Mouse (Mus musculus): Measurements from ENCODE around the gene Dhx16.

The Dhx16 gene

GRCm38 (mm10) chr17:35879245-35880057, at the start of gene Dhx16:
Gene Dhx16, plus strand, starts transcription at chr17:35879819.
- DNase-seq = peak; percentile 95

DNA sequence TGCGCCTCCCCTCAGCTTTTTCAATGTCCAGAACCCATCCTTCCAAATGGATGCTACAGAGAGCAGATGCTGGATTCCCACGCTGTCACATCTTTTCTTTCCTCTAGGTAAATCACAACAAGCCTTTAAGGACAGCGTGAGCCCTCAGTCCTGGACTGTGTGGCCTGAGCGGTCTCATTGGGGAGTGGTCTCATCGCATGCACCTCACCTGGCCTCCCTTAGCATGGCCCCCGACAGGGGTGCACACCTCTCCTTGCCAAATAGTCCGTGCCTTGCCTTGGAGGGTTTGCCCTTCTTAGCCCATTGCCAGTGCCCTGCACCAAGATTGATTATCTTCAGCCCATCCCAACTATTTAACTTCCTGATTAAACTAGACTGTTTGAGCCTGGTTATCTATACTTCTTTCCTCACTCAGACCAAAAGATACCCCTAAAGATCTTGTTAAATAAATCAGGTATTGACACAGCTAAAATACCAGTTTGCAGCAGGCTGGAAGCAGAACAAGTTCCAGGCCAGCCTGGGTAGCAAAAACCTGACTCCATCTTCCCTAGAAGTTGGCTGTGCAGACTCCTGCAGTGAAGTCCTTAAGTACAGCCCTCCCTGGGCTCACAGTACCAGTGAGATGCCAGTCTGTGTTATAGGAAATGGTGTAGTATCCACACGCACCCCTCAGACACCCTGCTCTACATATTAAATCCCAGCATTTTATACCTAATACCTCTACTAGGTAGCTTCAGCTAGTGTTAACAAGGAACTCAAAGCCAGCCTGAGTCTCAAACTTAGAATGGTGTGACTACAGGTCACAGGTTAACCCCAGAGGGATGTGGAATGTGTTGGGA, 47.0 kb upstream of the Dhx16 start:
- no peak for DNase-seq

DNA sequence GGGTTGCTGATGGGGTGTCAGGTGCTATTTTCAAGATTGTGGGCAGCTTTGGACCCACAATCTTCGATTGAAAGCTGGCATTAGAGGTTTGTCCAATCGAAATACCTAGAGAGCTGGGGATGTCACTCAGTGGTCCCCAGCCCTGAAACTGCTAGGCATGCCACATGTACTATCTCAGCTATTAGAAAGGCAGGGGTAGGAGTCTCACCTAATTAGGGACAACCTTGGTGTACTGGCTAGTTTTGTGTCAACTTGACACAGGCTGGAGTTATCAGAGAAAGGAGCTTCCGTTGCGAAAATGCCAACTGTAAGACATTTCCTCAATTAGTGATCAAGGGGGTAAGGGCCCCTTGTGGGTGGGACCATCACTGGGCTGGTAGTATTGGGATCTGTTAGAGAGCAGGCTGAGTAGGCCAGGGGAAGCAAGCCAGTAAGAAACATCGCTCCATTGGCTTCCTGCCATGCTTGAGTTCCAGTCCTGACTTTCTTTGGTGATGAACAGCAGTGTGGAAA, 46.3 kb upstream of the Dhx16 start:
- no peak for DNase-seq

GRCm38 (mm10) chr17:35833894-35834293, 45.7 kb upstream of the Dhx16 start:
- DNase-seq = no peak

- peak; percentile 16 for DNase-seq
Observed at GRCm38 (mm10) chr17:35834696-35835422, 44.8 kb upstream of the Dhx16 start.

DNA sequence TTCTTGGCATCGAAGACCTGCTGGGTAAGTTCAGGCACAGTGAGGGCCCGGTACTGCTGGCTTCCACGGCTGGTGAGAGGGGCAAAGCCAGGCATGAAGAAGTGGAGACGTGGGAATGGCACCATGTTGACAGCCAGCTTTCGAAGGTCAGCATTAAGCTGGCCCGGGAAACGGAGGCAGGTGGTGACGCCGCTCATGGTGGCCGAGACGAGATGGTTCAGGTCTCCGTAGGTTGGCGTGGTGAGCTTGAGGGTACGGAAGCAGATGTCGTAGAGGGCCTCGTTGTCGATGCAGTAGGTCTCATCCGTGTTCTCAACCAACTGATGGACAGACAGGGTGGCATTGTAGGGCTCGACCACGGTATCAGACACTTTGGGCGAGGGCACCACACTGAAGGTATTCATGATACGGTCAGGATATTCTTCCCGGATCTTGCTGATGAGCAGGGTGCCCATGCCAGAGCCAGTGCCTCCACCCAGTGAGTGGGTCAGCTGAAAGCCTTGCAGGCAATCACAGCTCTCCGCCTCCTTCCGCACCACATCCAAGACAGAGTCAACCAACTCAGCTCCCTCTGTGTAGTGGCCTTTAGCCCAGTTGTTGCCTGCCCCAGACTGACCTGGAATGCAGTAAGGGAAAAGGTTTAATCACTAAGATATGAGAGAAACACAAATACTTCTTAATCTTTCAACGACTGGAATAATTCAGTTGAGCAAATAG, 44.0 kb upstream of the Dhx16 start:
- peak; percentile 33 for DNase-seq

DNA sequence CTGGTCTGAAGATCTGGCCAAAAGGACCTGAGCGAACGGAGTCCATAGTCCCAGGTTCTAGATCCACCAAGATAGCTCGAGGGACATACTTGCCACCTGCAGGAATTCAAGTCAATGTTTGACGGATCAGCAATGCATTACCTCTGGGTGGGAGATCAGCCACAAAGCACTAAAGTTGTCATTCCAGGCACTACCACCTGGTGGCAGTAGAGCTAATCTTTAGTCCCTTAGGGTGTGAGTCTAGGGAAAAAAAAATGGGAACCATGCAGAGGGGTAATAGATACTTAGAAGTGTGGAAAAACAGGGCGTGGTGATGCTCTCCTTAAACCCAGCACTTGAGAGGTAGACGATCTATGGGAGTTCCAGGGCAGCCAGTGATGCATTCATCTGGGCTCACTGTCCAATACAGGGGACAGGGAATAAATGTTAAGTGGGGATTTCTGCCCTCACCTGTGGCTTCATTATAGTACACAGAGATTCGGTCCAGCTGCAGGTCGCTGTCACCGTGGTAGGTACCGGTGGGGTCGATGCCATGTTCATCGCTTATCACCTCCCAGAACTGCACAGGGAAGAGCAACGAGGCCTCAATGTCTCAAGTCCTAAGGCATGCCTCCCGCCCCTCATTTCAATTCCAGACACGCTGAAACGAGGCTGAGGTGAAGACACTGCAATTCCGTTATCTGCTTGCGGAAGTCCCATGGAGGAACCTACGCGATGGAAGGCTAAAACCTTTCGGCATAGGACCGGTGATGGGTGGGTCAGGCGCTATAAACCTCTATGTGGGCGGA, 43.2 kb upstream of the Dhx16 start:
- DNase-seq = peak; percentile 91

- peak; percentile 83 for DNase-seq
Observed at GRCm38 (mm10) chr17:35836991-35837422, 42.6 kb upstream of the Dhx16 start.

GRCm38 (mm10) chr17:35837487-35837886, 42.1 kb upstream of the Dhx16 start:
- peak; percentile 45 for DNase-seq

DNA sequence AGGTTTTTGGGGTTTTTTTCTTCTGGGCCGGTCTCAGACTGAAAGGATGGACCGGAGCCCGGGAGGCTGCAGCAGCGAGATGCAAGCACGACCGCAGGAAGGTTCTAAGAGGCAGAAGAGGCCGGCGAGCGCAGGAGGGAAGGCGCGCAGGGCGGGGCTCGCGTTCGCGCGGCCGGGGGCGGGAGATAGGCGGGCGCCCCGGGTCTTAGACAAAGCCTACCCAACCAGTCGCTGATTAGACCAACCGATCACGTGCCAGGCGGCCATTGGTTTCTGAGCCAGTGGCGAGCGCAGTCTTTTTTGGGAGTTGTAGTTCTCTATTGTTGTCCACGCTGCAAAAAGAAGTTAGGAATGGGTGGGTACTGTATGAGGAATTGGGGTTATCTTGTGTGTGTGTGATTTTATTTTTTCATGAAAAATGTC, 41.5 kb upstream of the Dhx16 start, which contains the start of gene Tubb5:
Tubb5 (minus strand) TSS at position 185 of the 423 bp plus-strand sequence.
- DNase-seq = peak; percentile 96

GRCm38 (mm10) chr17:35838570-35838969, 41.0 kb upstream of the Dhx16 start:
- DNase-seq = peak; percentile 6

- peak; percentile 4 for DNase-seq
Observed at GRCm38 (mm10) chr17:35839002-35839401, 40.6 kb upstream of the Dhx16 start.

- DNase-seq = no peak
Observed at GRCm38 (mm10) chr17:35840561-35840960, 39.1 kb upstream of the Dhx16 start.

DNA sequence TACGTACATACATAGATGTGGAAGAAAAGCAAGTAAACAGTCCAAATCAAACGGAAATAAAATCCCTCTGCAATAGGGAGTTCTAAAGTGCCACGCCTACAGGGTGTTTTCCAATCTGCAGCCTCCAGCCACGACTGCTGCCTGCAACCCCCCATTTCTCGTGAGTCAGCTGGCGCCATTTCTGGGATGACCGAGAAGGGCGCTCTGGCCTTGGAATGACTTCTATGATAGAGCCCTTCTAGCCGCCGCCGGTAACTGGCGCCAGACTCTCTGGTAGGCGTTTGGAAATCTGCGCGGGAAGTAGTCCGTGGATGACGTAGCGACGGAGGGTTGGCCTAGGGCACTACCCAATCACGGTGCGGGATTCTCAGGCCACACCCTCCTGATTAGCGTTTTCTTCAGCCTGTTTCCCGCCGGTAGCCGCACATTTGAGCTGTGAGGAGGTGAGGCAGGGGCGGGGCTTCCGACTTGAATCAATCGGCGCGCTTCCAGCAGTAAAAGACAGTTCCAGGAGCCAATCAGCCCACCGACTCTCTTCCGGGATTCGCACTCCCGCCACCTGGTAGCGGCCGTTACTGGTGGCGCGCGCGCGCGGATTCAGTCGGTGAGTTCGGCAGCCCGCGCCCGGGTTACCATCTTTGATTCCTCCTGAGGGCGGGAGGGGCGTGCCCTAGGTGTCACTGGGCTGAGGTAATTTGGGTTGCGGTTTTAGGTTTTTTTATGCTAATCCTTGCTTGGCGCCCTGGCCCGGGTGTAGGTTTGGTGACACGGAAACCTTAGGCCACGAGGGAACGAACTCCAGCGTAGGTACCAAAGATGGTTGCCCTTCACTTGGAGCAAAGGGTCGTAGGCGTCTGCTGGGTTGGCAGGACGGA, 38.3 kb upstream of the Dhx16 start, which contains the start of gene Mdc1:
Mdc1 (plus strand) TSS at position 440 of the 875 bp plus-strand sequence.
- DNase-seq = peak; percentile 99

DNA sequence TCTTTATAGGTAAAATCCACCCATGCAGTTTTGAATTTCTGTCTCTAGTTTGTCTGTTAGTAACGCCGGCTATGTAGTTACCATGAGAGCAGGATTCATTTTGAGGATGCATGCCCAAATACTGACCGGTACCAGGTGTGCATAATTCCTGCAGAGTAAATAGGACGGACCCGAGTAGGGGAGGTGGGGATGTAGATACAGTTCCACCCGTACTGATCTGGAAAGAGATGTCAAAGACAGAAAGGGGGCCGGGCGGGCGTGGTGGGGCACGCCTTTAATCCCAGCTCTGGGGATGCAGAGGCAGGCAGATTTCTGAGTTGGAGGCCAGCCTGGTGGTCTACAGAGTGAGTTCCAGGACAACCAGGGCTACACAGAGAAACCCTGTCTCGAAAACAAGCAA, 37.6 kb upstream of the Dhx16 start:
- DNase-seq = no peak

- DNase-seq = no peak
Observed at GRCm38 (mm10) chr17:35843514-35843913, 36.1 kb upstream of the Dhx16 start.

DNA sequence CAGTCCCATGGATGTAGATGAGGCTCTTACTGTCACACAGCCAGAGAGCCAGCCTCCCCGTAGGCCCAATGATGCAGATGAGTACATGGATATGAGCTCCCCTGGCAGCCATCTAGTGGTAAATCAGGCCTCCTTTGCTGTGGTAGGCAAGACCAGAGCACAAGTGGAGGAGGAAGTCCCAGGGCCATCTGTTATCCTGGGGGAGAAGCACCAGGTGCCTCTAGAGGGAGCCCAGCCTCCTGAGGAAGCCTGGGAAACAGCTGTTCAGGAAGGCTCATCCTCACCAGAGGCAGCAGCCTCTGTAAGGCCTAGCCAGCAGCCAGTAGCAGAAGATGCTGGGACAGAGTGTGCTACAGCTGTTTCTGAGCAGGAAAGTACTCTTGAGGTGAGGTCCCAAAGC, 31.5 kb upstream of the Dhx16 start:
- DNase-seq = peak; percentile 6

GRCm38 (mm10) chr17:35850974-35851373, 28.6 kb upstream of the Dhx16 start:
- DNase-seq = no peak

DNA sequence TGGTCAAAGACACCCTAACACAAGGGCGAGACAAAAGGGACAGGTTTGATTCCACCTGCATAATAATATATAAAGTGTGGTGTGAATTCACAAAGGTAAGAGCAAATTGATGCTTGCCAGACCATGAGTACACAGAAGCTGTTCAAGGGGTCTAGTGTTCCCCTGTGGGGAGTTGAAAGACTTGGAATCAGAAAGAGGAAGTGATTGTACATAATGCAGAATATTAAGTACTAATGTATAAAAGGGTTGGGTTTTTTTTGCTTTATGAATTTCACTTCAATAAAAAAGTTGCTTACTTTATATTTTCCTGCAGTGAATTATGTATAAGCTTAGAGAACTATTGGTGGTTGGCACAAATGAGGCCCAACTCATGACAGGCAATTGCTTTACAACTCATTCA, 20.2 kb upstream of the Dhx16 start:
- DNase-seq = no peak

GRCm38 (mm10) chr17:35859835-35860234, 19.8 kb upstream of the Dhx16 start:
- DNase-seq = no peak

Data from kidney, adult 18-20 months (tissue).